Mouse (Mus musculus): Measurements from ENCODE around the gene Cenpj.

GRCm38 (mm10) chr14:56559134-56559533 lies 16.1 kb downstream of the Cenpj start:
- TF ChIP-seq POLR2A (IDR thresholded peaks at IDR 0.05; ENCODE audit: low read depth, low read length) (no peak), CTCF (IDR thresholded peaks at IDR 0.05; ENCODE audit: extremely low read depth, insufficient read length, insufficient replicate concordance, low read depth, low read length) (no peak)

Data from small intestine, adult 2 months (tissue).